Mouse (Mus musculus): ENCODE data around the gene Syt16.

DNA sequence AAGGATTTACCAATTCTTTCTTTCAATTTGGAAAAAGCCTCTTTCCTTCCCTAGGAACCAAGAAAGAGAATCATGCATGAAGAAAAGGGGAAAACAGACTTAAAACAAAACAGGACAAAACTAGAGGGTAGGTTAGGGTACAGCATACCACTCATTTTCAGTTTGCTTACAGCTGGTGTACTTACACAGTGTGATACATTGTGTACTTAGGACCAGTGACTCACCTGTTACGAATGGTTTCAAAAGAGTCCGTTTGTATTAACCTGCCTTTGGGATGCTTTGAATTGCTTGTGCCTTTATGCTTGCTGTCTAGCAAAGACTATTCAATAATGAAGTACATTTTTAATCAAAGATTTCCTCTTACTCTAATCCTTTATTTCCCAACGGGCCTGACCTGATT, 78.1 kb downstream of the Syt16 start:
- no peak for TF ChIP-seq CTCF (IDR thresholded peaks at IDR 0.05; ENCODE audit: control insufficient read depth, insufficient read depth, insufficient read length)
- TF ChIP-seq CEBPB (IDR thresholded peaks at IDR 0.05; ENCODE audit: low read depth): no peak
